Mouse (Mus musculus): ENCODE results near the gene Slc35f2. TPM values are rescaled to one million over a fixed set of nuclear protein-coding genes. Genes with fewer than 3 reads are reported as not detected.

Slc35f2 gene
- total RNA-seq, 2 experiments from 2014 or later: 0.10 TPM; not detected in 1

DNA sequence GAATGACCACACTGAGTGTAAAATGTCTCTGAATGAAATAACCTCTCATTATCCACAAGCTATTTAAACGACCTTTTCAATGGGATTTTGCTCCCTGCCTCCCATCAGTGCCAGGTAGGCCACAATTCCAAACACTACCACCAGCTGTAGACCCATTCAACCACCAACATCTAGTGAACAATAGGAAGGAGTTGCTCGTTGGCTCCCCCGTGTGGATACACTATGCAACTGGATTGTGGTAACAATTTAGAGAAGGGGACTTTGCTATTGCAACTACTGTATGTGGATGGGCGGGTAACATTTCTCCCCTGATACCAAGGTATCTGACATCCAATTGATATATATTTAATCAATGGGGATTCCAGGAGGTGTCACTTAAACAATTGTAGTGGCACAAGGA, 47.4 kb downstream of the Slc35f2 start:
- intact Hi-C loops (cut with DNase I): no loop called here
- no peak for DNase-seq (ENCODE audit: low spot score)

DNA sequence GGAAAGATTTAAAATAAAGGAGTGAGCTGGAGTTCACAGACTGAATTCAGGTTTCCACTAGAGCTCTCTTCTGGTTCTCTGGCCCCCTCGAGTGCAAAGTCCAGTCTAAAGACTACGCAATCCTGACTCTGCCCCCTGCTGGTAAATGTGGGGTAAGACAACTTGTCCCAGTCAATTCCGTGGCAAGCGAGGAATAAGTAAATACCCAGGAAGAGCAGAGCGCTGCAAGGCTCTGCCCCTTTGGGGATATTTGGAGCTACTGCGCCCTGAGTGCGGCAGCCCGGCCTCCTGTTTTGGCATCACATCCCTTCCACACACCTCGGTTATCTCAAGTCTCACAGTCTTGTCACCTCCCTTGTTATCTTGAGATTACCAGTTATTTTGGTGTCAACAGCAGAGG, 54.0 kb downstream of the Slc35f2 start:
- DNase-seq (ENCODE audit: low spot score): no peak
- intact Hi-C loops (cut with DNase I): loop anchor here (5.0 to 10.0 kb wide), 2 partner anchors 167 to 289 kb away; no protein-coding TSS in a partner anchor

- intact Hi-C loops (cut with DNase I): loop anchor here (5.0 to 10.0 kb wide), 2 partner anchors 163 to 286 kb away; no protein-coding TSS in a partner anchor
- no peak for DNase-seq (ENCODE audit: low spot score)
These were observed 57.9 kb downstream of the Slc35f2 start for GRCm38 (mm10) chr9:53829081-53829865.

DNA sequence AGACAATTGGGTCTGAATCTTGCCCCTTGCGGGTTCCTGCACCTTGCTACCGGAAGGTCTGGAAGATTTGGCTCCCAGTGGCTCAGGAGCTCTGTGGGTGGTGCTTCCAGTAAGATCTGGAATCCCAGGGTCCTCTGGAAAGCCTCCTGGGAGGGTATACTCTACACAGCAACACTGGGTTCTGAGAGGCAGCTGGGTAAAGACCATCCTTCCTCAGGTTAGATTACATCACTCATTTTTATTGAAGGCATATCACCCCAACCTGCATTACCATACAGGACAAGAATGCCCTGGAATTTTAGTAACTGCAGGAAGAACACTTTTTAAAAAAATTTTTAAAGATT, 58.5 kb downstream of the Slc35f2 start:
- intact Hi-C loops (cut with DNase I): loop anchor here (5.0 to 10.0 kb wide), 2 partner anchors 162 to 285 kb away; no protein-coding TSS in a partner anchor
- DNase-seq (ENCODE audit: low spot score): no peak

DNA sequence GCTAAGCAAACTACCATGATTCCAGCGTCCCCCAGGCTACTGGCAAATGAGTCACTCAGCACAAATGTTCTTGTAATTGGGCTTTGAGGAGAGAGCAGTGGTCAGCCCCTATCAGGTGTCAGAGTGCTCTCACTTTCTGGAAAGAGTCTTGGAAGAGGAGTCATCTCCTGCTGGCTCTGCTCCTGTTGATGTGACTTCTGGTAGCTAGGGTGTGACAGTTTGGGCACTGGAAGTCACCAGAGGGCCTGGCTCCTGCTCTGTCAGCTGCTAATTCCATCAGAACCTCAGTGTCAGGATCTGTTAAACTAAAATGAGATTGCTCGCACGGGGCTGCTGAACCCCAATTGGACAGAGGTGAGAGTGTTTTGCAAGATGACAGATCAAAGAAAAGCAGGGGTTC, 63.7 kb downstream of the Slc35f2 start:
- DNase-seq (ENCODE audit: low spot score): no peak
- intact Hi-C loops (cut with DNase I): no loop called here

DNA sequence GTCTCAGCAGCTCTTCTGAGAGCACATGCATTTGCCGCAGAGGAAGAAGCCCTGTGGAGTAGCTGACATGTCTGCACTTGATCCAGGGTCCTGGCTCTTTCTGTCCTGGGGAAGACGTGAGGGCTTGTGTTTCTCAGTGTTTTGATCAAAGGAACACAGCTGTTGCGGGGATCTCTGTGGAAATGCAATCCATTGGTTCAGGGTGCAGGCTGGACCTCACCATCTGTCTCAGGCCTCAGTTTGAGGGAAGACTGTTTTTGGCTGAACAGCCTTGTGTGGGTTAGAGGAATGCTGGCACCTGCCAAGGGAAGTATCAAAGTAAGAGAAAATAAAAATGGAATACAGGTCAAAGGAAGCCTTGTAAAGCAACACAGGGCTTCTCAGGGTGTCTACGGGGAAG, 64.6 kb downstream of the Slc35f2 start:
- intact Hi-C loops (cut with DNase I): no loop called here

GRCm38 (mm10) chr9:53838816-53839215, 67.5 kb downstream of the Slc35f2 start:
- intact Hi-C loops (cut with DNase I): no loop called here
- DNase-seq (ENCODE audit: low spot score): no peak

More for the DNA sequence above, 64.6 kb downstream of the Slc35f2 start:
- DNase-seq (ENCODE audit: low spot score): no peak

GRCm38 (mm10) chr9:53848548-53848947, 77.2 kb downstream of the Slc35f2 start:
- no peak for DNase-seq (ENCODE audit: low spot score)
- intact Hi-C loops (cut with DNase I): no loop called here

DNA sequence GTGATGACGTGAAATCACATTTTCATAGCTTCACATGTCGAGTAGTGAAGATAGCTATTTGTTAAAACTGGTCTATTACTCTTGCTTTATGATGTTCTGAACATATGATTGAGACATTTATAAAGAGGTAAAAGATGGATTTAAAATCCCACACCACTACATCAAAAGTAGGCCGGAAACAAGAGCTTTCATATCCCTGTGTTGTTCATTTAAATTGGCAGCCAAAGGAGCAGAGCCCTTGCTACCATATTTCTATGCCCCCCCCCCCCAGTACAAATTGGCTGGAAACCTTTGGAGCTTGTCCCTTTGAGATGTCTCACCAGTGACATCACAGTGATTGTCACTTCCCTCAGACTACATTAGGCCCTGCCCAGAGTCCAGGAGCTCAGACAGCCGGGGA, 78.5 kb downstream of the Slc35f2 start, which contains the start of gene Sln:
TSS of gene Sln (plus strand) at position 301 of the 400 bp plus-strand sequence.
- intact Hi-C loops (cut with DNase I): no loop called here
- DNase-seq (ENCODE audit: low spot score): no peak

GRCm38 (mm10) chr9:53852158-53852557, 80.8 kb downstream of the Slc35f2 start:
- no peak for DNase-seq (ENCODE audit: low spot score)
- intact Hi-C loops (cut with DNase I): no loop called here

GRCm38 (mm10) chr9:53853672-53854071, 82.3 kb downstream of the Slc35f2 start:
- intact Hi-C loops (cut with DNase I): no loop called here
- no peak for DNase-seq (ENCODE audit: low spot score)

DNA sequence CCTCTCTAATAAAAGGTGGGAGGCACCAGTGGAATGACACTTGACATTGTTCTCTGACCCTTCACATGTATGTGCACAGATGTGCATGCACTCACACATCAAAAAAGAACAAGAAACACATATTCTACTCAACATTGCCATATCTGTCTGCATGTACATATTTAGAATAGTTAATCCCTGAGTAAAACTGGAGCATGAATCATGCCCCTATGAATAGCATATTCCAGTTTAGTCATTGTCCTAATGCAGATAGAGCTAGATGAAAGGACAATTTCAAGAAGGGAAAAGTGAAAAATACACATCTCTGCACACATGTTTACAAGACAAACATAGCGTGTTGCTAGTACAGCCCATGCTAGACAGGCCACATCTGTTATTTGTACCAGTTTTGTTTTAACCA, 83.2 kb downstream of the Slc35f2 start:
- DNase-seq (ENCODE audit: low spot score): no peak
- intact Hi-C loops (cut with DNase I): no loop called here

GRCm38 (mm10) chr9:53857864-53858263, 86.5 kb downstream of the Slc35f2 start:
- no peak for DNase-seq (ENCODE audit: low spot score)
- intact Hi-C loops (cut with DNase I): no loop called here

Other genes starting within 250 kb of the Slc35f2 start
- 1 to 10 TPM; 7.9 to 9.3 TPM for gene Atm, start 234.8 kb upstream of the Slc35f2 start, total RNA-seq (2021)
- 1 to 10 TPM; 7.5 to 7.8 TPM for gene Npat, start 234.5 kb upstream of the Slc35f2 start, total RNA-seq (2021)
- gene Acat1, start 161.2 kb upstream of the Slc35f2 start, total RNA-seq (2021): 100 to 1,000 TPM; 276 to 289 TPM
- 10 to 100 TPM; 43.4 to 46.4 TPM for gene Cul5, start 101.5 kb upstream of the Slc35f2 start, total RNA-seq (2021)
- under 1 TPM; 0.08 to 0.25 TPM for gene Rab39, start 65.3 kb upstream of the Slc35f2 start, total RNA-seq (2021)
- 10 to 100 TPM; 76.0 to 99.3 TPM for gene Sln, start 78.6 kb downstream of the Slc35f2 start, total RNA-seq (2021)
- gene Elmod1, start 203.8 kb downstream of the Slc35f2 start, total RNA-seq (2021): under 1 TPM; 0.10 to 0.22 TPM